Mouse (Mus musculus) adrenal gland, postnatal 25 days (tissue): ENCODE measurements around the gene Nck2. TPM values are rescaled to one million over a fixed set of nuclear protein-coding genes. Genes with fewer than 3 reads are reported as not detected.
"Not testable (repeated sequence)": the region's sequence is repeated elsewhere in the genome, so short reads cannot be mapped to it uniquely, and the experiment has no call there.

Experiments used
- DNase-seq: peaks from one replicate; pipeline ENCODE4 v3.0.0; 2021; ENCODE audit warnings: mixed read lengths
- total RNA-seq: library from RNA; stranded (reverse); gene quantifications from 2 replicates; pipeline ENCODE4 v1.2.3, GENCODE M21; 2021

The Nck2 gene
- total RNA-seq, 1 experiment from 2014 or later, result 33.1 TPM

GRCm38 (mm10) chr1:43501920-43502791 is 57.8 kb downstream of the Nck2 start:
- DNase-seq, result peak; percentile 15

GRCm38 (mm10) chr1:43502792-43503146 is 58.4 kb downstream of the Nck2 start:
- no peak for DNase-seq

GRCm38 (mm10) chr1:43503261-43503660 is 58.9 kb downstream of the Nck2 start:
- DNase-seq, result no peak

- DNase-seq, result no peak
These were observed 59.3 kb downstream of the Nck2 start for GRCm38 (mm10) chr1:43503676-43504075.

GRCm38 (mm10) chr1:43504235-43504634 is 59.9 kb downstream of the Nck2 start:
- DNase-seq, result no peak

DNA sequence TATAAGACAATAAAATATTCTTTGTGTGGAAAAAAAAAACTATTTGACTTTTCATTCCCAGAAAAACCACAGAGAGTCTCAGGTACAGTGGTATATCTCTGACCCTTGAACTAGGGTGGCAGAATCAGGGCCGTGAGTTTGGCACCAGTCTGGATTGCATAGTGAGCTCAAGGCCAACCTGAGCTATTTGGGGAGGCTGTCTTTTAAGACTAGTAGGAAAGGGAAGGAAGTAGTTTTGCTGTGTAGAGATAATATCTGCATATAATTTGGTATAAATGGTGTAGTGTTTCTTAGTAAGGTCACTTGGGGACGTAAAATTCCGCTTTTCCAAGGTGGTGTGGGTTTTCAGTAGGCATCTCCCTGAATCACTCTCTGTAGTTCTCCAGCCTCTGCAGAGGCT is 62.3 kb downstream of the Nck2 start:
- no peak for DNase-seq

DNA sequence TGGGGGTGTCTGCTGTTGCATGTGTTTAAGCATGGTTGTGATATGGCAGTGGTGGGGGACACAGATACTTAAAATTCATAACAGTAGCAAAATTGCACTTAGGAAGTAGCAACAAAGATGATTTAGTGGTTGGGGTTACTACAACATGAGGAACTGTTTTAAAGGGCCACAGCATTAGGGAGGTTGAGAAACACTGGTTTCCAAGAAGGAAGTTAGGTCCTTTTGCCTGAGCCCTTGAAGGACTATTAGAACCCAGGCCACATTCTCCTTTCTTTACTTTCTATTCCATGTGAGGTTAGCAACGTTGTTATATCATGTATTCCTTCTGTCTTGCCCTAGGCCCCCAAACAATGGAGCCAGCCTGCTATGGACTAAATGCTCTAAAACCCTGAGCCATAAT is 63.4 kb downstream of the Nck2 start:
- no peak for DNase-seq

DNA sequence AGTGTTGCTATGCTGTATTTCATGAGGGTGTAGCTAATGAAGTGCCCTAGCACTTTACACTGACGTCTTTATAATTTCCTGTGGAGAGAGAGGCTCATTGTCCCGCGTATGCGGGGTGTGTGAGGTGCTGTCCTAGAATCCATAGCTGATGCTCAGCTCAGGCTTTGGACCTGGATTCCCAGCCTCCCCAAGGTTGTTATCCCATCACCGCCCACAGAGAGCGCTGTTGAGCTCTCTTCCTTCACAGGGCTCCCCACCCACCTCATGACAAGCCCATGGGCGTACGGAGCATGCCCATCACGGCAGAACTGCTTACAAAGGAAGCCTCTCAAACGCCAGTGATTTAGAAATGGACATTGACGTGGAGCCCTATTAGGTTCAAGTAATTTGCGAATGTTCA is 66.9 kb downstream of the Nck2 start:
- no peak for DNase-seq

GRCm38 (mm10) chr1:43511667-43512066 is 67.3 kb downstream of the Nck2 start:
- DNase-seq, result no peak

DNA sequence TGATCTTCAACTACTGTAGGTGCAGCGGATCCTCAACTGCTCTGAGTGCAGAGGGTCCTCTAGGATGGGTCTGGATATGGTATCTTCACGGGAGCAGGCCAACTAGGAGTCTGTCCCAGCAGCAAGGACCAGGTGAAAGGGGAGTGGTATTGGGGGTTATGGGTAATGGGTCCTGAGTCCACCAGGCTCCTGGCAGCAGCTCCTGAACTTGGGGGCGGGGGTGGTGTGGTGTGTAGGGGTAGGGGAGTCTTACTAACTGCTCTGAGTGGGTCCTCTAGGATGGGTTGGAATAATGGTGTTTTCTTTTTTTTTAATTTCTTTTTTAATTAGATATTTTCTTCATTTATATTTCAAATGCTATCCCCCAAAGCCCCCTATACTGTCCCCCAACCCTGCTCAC is 73.0 kb downstream of the Nck2 start:
- no peak for DNase-seq

DNA sequence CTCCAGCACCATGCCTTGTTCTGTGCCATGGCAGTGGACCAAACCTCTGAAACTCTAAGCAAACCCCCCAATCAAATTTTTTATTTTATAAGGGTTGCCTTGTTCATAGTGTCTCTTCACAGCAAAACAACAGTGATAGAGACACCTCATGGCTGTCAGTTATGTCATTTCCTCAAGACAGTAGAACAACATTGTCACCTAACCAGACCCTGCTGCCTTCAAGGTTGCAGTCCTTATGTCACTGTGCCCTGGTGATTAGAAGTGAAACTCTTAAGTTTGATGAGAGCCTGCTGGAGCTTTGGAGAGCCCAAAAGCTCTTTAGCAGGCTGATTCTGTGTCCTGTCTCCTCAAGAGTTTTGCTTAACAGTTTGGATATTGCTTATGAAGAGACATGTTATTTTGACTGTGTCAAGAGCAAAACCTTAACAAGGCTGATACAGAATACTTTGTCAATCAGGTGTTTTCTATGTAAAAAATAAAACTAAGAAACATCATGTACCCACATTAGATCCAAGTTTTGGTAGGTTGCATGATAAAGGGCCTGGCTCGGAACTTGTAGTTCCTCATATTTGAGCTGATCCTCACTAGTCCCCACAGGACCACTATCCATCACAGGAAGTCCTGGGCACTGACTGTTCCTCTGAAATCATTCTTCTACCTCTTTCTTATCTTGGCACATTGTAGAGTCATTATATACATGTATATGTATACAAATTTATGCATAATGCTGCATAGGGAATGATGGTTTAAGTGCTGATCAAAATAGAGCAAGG is 76.0 kb downstream of the Nck2 start:
- no peak for DNase-seq

DNA sequence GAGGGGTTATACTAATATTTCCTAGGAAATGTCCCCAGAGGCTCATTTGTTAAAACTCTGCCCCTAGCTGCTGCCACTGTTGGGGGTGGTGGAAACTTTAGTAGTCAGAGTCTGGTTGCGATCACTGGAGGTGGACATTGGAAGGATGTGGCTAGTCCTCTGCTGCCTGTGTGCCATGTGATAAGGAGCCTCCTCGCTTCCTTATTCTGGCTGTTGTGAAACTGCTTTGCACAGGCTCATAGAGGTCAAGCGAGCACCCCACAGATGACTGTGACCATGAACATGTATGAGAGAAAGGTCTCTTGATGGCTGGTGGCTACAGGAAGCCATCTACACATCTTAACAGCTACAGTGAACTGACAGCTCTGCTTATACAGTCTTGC is 76.6 kb downstream of the Nck2 start:
- DNase-seq, result no peak

- DNase-seq, result no peak
These were observed 77.1 kb downstream of the Nck2 start for GRCm38 (mm10) chr1:43521512-43521911.

DNA sequence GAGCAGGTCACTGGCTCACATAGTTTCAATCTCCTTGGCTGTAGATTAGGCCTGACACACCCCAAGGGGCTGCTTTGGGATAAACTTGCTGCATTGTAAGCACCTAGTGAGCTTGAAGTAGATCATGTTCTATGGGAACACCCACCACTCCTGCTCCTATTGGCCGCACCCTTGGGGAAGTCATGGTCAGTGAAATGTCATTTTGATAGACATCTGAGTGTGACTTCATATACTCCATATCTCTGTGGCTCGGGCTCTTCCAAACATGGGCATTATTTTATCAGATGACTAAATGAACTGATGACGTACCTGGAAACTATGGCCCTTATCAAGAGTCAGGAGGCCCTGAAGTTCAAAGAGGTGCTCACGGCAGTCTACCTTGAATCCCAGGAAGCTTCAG is 77.6 kb downstream of the Nck2 start:
- DNase-seq, result no peak

DNA sequence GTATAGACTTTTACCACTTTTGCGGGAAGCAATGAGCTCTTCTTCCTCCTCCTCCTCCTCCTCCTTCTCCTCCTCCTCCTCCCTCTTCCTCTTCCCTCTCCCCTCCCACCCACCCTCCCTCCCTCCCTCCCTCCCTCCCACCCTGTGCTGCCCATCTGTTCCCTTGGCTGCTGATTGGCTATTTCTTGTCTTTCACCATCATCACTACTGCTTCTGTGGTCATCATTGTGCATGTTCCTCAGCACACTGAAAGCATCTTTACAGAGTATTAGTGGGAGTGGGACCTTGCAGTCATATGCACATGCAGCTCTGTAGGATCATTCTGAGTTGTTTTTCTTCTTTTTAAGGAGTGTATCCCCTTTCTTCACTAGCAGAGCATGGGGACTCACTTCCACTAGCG is 78.6 kb downstream of the Nck2 start:
- DNase-seq, result no peak

DNA sequence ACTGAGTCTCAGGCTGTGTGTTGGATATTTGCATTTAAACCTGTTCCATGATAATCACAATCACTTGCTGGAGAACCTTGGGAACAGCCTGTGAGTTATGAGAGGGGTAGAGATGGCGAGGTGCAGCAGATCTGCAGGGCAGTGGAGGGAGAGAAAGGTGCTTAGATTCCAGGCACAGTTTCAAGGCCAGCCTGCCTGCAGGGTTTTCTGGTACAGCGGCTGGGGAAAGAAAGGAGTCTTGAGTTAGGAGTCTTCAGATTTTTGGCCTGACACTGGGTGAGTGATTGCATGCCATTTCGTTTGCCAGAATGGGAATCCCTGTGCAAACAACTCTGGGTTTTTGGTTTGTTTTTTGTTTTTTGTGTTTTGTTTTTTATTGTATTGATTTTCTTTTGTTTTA is 80.0 kb downstream of the Nck2 start:
- no peak for DNase-seq

DNA sequence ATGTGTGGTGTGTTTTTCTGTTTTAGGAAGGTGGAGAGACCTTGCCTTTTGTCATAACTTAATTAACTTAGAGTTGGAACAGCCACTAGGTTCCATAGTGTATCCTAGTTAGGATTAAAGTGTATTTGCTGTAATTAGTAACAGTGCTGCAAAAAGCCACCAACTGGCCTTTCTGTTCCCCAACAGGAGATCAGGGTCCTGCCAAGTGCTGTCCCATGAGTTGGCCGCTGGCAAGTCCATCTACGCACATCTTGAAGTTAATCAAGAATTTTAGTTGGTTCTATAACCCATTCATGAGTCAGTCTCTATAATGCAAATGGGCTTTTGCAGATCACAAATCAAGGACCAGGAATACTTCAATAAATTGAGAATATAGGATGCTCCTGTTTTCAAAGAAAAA is 83.9 kb downstream of the Nck2 start:
- DNase-seq, result no peak

- DNase-seq, result no peak
These were observed 84.7 kb downstream of the Nck2 start for GRCm38 (mm10) chr1:43529086-43529485.

- no peak for DNase-seq
These were observed 86.1 kb downstream of the Nck2 start for GRCm38 (mm10) chr1:43530295-43531020.

DNA sequence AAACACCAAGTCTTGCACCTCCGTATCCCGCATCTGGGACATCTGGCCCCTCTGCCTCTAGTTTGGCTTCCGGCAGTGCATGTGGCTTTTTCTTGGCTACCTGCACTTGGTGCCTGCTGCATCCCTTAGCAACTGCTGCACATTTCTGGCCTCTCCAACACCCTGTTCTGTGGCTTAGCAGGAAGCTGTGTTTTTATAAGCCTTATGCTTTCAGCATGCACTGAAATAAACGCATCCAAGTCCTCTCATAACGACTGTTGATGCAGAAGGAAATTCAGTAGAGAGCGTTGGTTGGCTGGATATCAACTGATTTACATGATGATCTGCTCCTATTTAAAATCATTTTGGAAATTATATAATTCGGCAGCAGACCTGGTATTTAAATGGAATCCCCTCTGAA is 86.9 kb downstream of the Nck2 start:
- no peak for DNase-seq

- no peak for DNase-seq
These were observed 87.9 kb downstream of the Nck2 start for GRCm38 (mm10) chr1:43532279-43532678.

DNA sequence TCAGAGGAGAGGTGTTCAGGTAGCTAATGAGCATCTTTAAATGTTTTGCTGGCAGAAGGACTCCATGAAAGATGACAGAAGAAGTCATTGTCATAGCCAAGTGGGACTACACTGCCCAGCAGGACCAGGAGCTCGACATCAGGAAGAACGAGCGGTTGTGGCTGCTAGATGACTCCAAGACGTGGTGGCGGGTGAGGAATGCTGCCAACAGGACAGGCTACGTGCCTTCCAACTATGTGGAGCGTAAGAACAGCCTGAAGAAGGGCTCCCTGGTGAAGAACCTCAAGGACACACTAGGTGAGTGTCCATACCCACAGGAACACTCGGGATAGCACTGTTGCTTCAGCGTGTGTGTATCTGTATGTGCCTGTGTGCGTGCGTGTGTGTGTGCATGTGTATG is 89.1 kb downstream of the Nck2 start:
- DNase-seq, result not testable (repeated sequence)
